Mouse (Mus musculus) subcutaneous adipose tissue, adult 2 months (tissue): ENCODE measurements around the gene Gm20431. TPM values are rescaled to one million over a fixed set of nuclear protein-coding genes. Genes with fewer than 3 reads are reported as not detected.

Experiments used
- polyA plus RNA-seq: library from polyadenylated mRNA; depleted of rRNA; stranded (reverse); fragments of >200 nt; gene quantifications from 2 replicates; pipeline ENCODE4 v1.2.3, GENCODE M21; 2012; ENCODE audit warnings: low replicate concordance; rRNA removed

Gene Gm20431
- 4.8 and 25.6 TPM in 2 replicates for polyA plus RNA-seq

GRCm38 (mm10) chr2:167661270-167662203 lies at the start of gene Gm20431:
Gene Gm20431 (minus strand): TSS chr2:167661496.

GRCm38 (mm10) chr2:167689501-167690218 lies 28.4 kb upstream of the Gm20431 start, which contains the start of gene Tmem189:
Gene Tmem189 (minus strand): TSS chr2:167689822.

GRCm38 (mm10) chr2:167688498-167689451 lies 27.5 kb upstream of the Gm20431 start, which contains the start of gene Cebpb:
Gene Cebpb (plus strand): TSS chr2:167688915.

GRCm38 (mm10) chr2:167631591-167632448 lies 29.5 kb downstream of the Gm20431 start, which contains the start of gene Ube2v1:
Gene Ube2v1 (minus strand): TSS chr2:167632095.

Other genes with a start within 250 kb of the Gm20431 start
- 39.4 and 57.7 TPM in 2 replicates for gene Slc9a8, start 239.8 kb downstream of the Gm20431 start, polyA plus RNA-seq
- 77.1 and 108 TPM in 2 replicates for gene Rnf114, start 168.9 kb downstream of the Gm20431 start, polyA plus RNA-seq
- gene Spata2, start 168.6 kb downstream of the Gm20431 start, polyA plus RNA-seq = 24.4 and 27.6 TPM in 2 replicates
- gene Snai1, start 123.3 kb downstream of the Gm20431 start, polyA plus RNA-seq = 22.0 and 82.4 TPM in 2 replicates
- 115 and 127 TPM in 2 replicates for gene Ube2v1, start 29.4 kb downstream of the Gm20431 start, polyA plus RNA-seq
- 126 and 166 TPM in 2 replicates for gene Cebpb, start 27.4 kb upstream of the Gm20431 start, polyA plus RNA-seq
- 120 and 173 TPM in 2 replicates for gene Tmem189, start 28.3 kb upstream of the Gm20431 start, polyA plus RNA-seq